Mouse (Mus musculus): ENCODE data around the gene Fth1.

Gene Fth1

DNA sequence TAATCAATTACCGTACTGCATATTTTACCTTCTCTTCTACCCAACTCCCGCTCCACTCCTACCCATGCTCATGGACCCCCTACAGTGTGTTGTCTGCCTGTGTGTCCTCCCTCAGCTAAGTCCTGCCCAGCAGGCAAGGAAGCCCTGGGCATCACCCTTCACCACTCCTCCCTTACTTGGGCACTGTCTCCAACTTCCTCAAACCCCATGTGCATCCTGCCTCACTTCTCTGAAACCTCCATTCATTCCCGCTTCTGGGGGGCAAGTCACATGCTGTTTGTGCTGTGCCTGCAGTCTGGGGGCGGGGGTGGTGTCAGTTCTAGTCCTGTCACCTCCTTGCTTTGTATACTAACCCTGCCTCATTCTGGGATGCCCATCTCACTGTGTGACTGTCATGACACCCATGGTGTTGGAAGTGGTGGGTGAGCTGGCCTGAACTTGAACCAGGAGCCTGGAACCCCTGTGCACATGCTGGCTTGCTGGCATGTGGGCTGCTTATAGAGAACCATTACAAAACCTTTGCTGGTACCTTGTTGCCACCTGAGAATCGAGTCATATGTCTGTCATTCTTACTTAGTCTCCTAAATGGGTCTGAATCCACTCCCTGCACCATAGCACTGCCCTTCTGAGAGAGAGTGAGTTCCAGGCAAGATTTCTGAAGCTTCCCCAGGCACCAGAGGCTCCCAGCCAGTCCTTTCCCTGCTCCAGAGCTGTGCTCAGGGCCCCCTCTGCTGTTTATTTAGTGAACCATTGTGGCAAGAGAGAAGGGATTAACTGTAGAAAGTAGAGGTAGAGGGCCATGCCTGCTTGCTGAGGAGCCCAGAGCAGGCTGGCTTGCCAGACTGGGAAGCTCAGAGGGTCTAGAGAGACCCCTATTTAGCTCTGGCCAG, 42.3 kb downstream of the Fth1 start:
- no peak for DNase-seq (ENCODE audit: low read depth)

DNA sequence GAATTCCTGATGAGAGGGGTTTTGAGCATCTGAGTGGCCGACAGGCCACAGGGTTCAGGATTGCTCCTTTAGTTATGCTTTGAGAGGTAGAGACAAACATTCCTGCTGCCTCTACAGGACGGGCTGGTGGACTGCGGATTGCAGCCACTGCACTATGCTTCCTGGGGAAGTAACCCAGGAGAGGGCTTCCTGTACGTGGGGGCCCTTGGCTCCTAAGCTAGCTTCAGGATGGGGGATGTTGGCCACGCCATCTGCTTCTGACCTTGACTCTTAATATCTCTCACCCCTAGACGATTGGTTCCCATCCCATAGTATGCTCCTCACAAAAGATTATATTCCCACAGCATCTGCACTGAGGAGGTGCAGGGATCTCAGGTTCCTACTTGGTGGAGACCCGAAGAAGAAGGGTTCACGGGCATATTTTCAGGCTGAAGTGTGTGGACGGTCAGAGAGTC, 42.9 kb downstream of the Fth1 start:
- DNase-seq (ENCODE audit: low read depth) = no peak

DNA sequence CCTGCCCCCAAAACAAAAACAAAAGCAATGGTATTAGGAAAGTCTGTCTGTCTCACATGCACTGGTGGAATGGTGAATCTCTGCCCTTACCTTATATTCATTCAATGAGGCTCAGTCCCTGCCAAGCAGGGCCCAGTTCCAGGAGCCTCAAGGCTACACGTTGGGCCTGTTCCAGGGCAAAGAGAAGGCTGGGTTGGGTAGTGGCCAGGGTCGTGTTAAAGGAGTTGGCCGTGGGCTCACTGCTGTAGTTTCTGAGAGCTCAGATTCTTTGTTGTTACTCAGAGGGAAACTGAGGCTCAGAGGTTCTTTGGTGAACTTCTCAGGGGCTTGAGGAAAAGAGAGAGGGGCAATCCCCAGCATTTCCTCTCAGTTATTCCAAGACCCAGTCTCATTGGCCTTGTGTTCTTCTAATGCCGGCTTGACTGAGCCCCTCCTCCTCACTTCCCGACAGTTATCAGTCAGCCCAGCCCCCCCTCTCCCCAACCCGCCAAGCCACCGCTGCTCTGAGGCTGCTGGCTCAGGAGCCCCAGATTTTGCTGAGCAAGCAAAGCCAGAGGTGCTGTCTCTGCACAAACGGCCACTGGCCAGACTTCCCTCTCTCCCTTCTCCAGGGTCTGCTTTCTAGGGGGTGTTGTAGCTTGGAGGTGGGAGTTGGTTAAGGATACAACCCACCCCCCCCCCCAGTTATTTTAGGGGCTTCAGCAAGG, 44.9 kb downstream of the Fth1 start:
- DNase-seq (ENCODE audit: low read depth) = no peak

DNA sequence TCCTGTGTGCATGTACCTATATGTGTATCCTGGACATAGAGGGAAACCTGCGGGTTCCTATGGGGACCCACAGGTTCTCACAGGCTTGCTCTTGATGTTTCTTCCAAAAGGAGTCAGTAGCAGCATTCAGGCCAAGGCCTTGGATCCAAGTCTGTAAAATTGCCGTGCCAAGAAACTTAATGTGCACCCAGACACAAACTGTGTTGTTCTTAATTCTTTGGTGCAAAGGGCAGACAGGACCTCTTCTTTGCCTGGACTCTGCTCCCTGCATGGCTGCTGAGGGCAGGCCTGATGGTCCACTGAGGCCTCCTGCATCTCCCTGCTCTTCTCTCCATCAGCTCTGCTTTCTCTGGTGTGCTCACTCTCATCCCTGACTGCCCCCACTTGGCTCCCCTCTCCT, 49.3 kb downstream of the Fth1 start:
- DNase-seq (ENCODE audit: low read depth) = no peak

DNA sequence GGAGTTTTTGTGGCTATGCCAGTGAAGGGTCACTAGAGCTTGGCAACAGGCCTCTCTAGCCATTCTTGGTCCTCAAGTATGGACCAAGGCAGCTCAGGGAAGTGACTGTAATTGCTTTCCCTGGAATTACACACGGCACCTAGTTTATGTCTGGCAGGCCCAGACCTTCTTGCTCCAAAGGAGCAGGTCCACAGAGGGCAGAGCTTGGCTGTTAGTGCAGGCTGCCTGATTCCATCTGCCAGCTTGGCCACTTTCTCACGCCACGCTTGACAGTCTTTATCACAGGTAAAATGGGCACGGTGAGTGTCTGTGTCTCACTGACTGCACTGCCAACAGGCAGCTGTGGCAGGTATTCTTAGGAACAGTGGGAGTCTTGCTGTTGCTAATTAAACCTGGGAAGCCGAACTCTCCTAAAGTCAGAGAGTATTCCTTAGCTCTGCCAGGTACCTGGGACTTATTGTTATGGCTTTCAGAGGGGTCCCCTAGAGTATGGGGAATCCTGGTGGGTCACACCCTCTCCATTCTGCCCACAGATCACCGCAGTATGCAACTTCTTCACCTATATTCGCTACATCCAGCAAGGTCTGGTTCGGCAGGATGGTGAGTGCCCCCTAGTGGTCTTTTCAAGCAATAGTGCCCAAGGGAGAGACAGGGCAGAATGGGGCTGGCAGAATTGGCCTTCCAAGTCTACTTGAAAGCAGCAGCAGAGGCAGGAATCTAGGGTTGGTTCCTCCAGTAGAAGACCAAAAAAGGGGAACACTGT, 53.0 kb downstream of the Fth1 start:
- peak; percentile 76 for DNase-seq (ENCODE audit: low read depth)

DNA sequence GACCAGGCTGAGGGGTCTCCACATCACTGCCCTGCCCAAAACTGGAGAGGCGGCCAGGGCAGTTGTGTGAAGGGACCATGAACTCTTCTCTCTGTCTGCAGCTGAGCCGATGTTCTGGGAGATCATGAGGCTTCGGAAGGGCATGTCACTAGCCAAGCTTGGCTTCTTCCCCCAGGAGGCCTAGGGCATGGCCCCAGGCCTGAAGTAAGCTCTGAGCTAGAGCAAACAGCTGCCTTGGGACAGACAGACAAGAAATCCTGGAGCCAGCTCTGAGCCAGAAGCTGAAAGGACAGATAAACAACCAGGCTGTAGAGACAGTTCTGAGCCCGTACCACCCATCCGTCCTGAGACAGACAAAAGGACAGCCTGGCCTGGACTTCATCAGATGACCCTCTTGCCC, 54.0 kb downstream of the Fth1 start:
- no peak for DNase-seq (ENCODE audit: low read depth)

All from induced T-regulatory cell, adult 2 months (primary cell).